Mouse (Mus musculus) megakaryocyte, embryonic 14.5 days (primary cell): ENCODE data around the gene Zfp423. TPM values are rescaled to one million over a fixed set of nuclear protein-coding genes. Genes with fewer than 3 reads are reported as not detected.

Source experiments
- H3K27me3 ChIP-seq: replicated peaks from 2 replicates; pipeline ENCODE3; 2012; ENCODE audit warnings: inconsistent platforms
- H3K36me3 ChIP-seq: replicated peaks from 2 replicates; pipeline ENCODE3; 2012; ENCODE audit warnings: low read length, inconsistent platforms, mixed read lengths
- H3K4me1 ChIP-seq: 2 replicates; pipeline ENCODE4 v1.6.1; 2012; ENCODE audit warnings: inconsistent platforms
- H3K4me3 ChIP-seq: replicated peaks from 2 replicates; pipeline ENCODE3; 2012; ENCODE audit warnings: moderate library complexity, mild to moderate bottlenecking, inconsistent platforms
- H3K9me3 ChIP-seq: 2 replicates; pipeline ENCODE4 v1.6.1; 2012; ENCODE audit warnings: inconsistent platforms
- FLI1 ChIP-seq: IDR thresholded peaks from 2 replicates; pipeline ENCODE4 v1.6.1; 2012; ENCODE audit warnings: low read length, inconsistent platforms, mixed read lengths
- GATA1 ChIP-seq: IDR thresholded peaks from 3 replicates; pipeline ENCODE4 v1.6.1; 2012; ENCODE audit warnings: mixed read lengths, low read length, inconsistent platforms, borderline replicate concordance
- polyA plus RNA-seq: library from polyadenylated mRNA; stranded (reverse); fragments of >175 nt; gene quantifications from 2 replicates; pipeline ENCODE4 v1.2.3, GENCODE M21; 2012; ENCODE audit warnings: low replicate concordance; ENCODE audit not compliant: insufficient read depth

Gene Zfp423
- polyA plus RNA-seq, 1 experiment, result not detected

- Histone ChIP-seq H3K4me3 (no peak overlapping the region), H3K36me3 (no peaks in the 10 kb centered on the region), H3K4me1 (no peaks in the 10 kb centered on the region), H3K9me3 (no peaks in the 10 kb centered on the region), H3K27me3 (peaks cover 9% of the 10 kb centered on the region)
- TF ChIP-seq GATA1, result no peak
- no peak for TF ChIP-seq FLI1
Observed at GRCm38 (mm10) chr8:87832381-87833325, 126.7 kb downstream of the Zfp423 start.

DNA sequence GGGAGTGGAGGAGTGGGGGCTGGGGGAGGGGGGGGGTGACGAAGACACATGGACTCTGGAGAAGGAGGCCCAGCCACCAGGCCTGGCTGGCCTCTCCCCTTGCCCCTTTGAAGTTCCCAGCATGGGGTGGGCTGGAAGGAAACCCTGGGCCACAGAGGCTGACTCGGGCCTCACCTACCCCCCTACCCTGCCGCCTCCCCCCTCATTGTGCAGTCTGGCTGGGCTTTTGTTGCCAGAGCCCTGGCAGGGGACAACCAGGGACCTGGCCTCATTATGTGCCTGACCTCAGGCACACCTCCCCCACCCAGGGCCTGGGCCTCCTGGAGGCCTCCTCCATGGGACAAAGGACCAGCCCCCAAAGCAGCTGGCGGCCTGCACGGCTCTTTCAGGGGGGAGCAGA, 127.8 kb downstream of the Zfp423 start:
- Histone ChIP-seq H3K27me3 (peaks cover 9% of the 10 kb centered on the region), H3K4me3 (no peak overlapping the region), H3K36me3 (no peaks in the 10 kb centered on the region), H3K9me3 (no peaks in the 10 kb centered on the region), H3K4me1 (no peaks in the 10 kb centered on the region)
- no peak for TF ChIP-seq GATA1
- no peak for TF ChIP-seq FLI1

GRCm38 (mm10) chr8:87831116-87831515, 128.3 kb downstream of the Zfp423 start:
- Histone ChIP-seq H3K27me3 (peaks cover 9% of the 10 kb centered on the region), H3K4me3 (no peak overlapping the region), H3K9me3 (no peaks in the 10 kb centered on the region), H3K4me1 (no peaks in the 10 kb centered on the region), H3K36me3 (no peaks in the 10 kb centered on the region)
- TF ChIP-seq GATA1 (no peak), FLI1 (no peak)

DNA sequence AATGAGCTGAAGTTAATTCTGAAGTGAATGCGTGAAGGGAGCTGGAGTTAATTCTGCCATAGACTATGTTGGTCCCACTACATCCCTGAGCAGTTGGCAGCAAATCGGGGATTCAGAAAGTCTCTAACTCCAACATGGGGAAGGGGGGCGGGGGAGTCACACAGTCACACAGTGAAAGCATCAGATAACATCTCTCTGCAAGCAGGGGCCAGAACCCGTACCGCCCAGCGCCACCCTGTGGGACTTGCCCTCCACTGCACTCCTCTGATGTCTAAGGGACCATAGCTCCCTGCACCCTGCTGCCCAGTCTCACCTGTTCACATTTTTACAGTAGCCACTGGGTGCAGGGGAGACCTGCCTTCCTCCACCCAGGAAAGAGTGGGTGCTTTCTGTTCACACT, 129.2 kb downstream of the Zfp423 start:
- Histone ChIP-seq H3K27me3 (peaks cover 7% of the 10 kb centered on the region), H3K4me3 (no peak overlapping the region), H3K9me3 (no peaks in the 10 kb centered on the region), H3K4me1 (no peaks in the 10 kb centered on the region), H3K36me3 (no peaks in the 10 kb centered on the region)
- TF ChIP-seq GATA1 (no peak), FLI1 (no peak)

DNA sequence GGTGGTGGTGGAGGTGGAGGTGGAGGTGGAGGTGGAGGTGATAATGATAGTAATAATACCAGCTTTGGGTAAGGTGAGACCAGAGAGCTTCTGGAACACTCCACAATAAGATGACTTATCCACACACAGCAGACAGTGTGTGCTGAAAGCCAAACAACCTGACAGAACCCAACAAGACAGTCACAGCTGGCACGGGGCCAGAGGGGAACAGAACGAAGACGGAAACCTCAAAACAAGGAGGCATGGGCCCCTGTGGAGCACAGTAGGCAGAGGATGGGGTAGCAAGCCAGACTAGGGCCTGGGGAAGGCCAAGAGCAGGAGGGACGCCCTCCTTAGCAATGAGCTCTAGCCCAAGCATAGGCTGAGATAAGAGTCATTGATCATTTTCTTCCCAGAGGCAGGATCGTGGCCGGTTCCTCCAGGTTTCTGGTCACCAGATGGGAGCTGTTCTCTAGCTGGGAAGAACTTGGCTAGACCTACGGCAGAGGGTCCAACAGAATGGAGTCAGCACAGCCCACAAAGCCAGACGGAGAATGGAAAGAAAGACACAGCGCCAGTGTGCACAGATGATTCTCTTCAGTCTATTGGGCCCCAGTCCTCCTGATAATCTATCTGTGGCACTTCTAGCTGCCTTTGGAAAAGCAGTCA, 133.3 kb downstream of the Zfp423 start:
- Histone ChIP-seq H3K36me3 (no peaks in the 10 kb centered on the region), H3K9me3 (no peaks in the 10 kb centered on the region), H3K4me3 (no peak overlapping the region), H3K27me3 (peaks cover 7% of the 10 kb centered on the region), H3K4me1 (no peaks in the 10 kb centered on the region)
- TF ChIP-seq GATA1, result no peak
- TF ChIP-seq FLI1, result no peak

DNA sequence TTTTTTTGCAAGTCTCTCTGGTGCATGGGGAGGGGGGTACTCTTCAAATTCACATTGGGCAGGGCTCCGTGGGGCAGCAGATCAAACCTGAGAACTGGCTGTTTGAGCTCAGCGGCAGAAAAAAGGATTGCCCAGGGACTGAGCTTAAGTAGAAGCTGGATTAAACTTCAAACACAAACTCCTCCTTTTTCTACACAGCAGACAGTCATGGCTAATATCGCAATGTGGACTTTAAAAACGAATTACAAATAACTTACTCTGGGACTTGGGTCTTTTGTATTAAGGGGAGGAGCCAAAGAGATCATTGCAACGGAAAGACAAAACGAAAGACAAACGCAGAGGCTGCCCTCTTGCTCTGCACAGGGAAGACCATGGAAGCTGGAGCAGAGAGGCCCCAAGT, 136.2 kb downstream of the Zfp423 start:
- Histone ChIP-seq H3K36me3 (no peaks in the 10 kb centered on the region), H3K4me3 (no peak overlapping the region), H3K9me3 (peaks cover 7% of the 10 kb centered on the region), H3K27me3 (peaks cover 9% of the 10 kb centered on the region), H3K4me1 (no peaks in the 10 kb centered on the region)
- TF ChIP-seq GATA1 (no peak), FLI1 (no peak)

GRCm38 (mm10) chr8:87822690-87823089, 136.7 kb downstream of the Zfp423 start:
- Histone ChIP-seq H3K4me1 (no peaks in the 10 kb centered on the region), H3K36me3 (no peaks in the 10 kb centered on the region), H3K27me3 (peaks cover 9% of the 10 kb centered on the region), H3K4me3 (no peak overlapping the region), H3K9me3 (peaks cover 7% of the 10 kb centered on the region)
- no peak for TF ChIP-seq GATA1
- TF ChIP-seq FLI1, result no peak

GRCm38 (mm10) chr8:87822175-87822574, 137.2 kb downstream of the Zfp423 start:
- H3K4me3 ChIP-seq, result no peak overlapping the region
- peaks cover 9% of the 10 kb centered on the region for H3K27me3 ChIP-seq
- no peak for TF ChIP-seq GATA1
- no peak for TF ChIP-seq FLI1
- H3K36me3 ChIP-seq, result no peaks in the 10 kb centered on the region
- H3K9me3 ChIP-seq, result peaks cover 7% of the 10 kb centered on the region
- no peaks in the 10 kb centered on the region for H3K4me1 ChIP-seq

- peaks cover 9% of the 10 kb centered on the region for H3K27me3 ChIP-seq
- no peaks in the 10 kb centered on the region for H3K4me1 ChIP-seq
- H3K9me3 ChIP-seq, result peaks cover 7% of the 10 kb centered on the region
- H3K4me3 ChIP-seq, result no peak overlapping the region
- no peak for TF ChIP-seq FLI1
- no peak for TF ChIP-seq GATA1
- no peaks in the 10 kb centered on the region for H3K36me3 ChIP-seq
Observed at GRCm38 (mm10) chr8:87821655-87822054, 137.7 kb downstream of the Zfp423 start.

GRCm38 (mm10) chr8:87819263-87819662, 140.1 kb downstream of the Zfp423 start:
- H3K4me1 ChIP-seq, result peaks cover 3% of the 10 kb centered on the region; the same call in 1 of the 2 replicates
- no peaks in the 10 kb centered on the region for H3K36me3 ChIP-seq
- no peak overlapping the region for H3K4me3 ChIP-seq
- no peak for TF ChIP-seq GATA1
- no peak for TF ChIP-seq FLI1
- peaks cover 7% of the 10 kb centered on the region for H3K9me3 ChIP-seq
- H3K27me3 ChIP-seq, result peaks cover 9% of the 10 kb centered on the region
